Mouse (Mus musculus) neutrophil, adult 5-6 weeks (primary cell): ENCODE measurements around the gene Slc25a26. TPM values are rescaled to one million over a fixed set of nuclear protein-coding genes. Genes with fewer than 3 reads are reported as not detected.

Experiments
- ATAC-seq: fragments of 151-379, 151-347 bp; 2 replicates; pipeline ENCODE4 v1.8.0; 2017; ENCODE audit warnings: mild to moderate bottlenecking, moderate TSS enrichment; ENCODE audit not compliant: insufficient number of reproducible peaks, poor library complexity, low FRiP score, severe bottlenecking; ENCODE audit errors: extremely low read depth
- total RNA-seq: library from RNA; stranded (forward); fragments of 200-1000 nt; gene quantifications from 2 replicates; pipeline ENCODE4 v1.2.3, GENCODE M21; 2017

Slc25a26 gene
- total RNA-seq, 1 experiment from 2014 or later = 4.4 TPM

DNA sequence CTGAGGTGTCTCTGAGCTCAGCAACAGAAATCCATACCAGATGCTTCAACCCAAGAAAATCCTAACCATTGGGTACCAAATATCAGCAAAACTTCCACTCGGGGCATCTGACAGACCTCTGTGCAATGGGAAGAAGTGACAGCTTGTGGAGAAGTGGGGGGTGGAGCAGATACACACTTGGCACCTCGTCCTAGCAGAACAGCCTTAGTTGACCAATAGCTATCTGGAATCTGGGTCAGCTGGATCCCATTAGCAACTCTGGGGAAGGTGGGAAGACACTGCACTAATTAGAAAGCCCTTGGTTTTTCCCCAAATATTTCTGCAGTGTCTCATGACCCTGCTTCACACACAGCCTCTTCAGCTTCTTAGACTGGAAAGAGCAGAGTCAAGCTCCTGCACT lies 126.7 kb downstream of the Slc25a26 start:
- ATAC-seq = no peak

DNA sequence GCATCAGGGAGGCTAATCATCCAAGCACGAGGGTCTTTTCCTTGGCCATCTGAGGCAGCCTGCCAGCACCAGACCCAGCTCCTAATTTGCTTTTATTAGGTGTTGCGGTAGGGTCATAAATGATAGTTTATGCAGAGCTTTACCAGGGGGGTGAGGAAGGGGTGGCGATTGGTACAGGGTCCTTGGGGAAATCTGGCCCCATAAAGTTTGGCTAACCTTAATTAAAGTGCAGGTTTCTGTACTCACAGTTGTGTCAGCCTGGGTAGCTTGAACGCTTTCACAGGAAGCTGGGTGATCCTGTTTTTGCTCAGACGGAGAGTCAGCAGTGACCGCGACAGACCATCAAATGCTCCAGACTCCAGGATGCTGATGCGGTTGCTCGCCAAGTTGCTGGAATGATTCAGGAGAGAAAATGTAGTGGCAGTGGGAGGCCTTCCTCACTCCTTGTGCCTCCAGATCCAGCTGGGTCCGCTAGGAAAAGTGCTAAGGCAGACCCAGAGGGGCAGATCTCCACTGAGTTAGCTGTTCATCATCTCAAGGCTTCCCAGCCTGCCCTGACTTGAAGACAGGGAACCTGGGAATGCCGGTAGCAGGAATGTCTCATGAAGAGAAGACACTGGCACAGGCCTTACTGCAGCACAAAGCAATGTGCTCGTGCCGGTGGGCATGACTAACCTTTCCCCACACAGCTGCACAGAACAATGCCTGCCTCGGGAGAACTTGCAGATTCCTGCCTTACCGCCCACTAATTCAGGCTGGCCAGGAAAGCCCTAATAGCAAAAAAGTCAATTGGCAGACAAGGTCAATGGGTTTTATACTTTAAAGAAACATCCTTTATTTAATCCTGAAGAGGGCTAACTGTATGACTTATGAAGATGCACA lies 127.8 kb downstream of the Slc25a26 start:
- ATAC-seq = no peak

DNA sequence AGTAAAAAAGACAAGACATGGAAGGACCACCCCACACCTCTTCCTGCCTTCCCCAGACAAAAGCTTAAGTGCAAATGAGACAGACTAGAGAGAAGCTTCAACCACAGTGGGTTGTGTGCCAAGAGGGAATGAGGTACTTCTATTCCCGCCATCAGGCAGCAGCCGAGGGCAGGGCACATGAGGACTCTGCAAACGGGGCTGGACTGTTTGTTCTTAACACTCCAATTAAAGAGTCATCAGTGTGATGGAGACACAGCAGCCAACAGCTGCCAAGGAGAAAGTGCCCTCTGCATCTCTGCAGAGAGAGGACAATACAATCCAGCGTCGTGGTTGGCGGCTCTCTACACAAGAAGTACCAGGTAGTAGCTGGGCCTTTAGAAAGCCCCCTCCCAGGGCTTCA lies 128.7 kb downstream of the Slc25a26 start:
- ATAC-seq = no peak

DNA sequence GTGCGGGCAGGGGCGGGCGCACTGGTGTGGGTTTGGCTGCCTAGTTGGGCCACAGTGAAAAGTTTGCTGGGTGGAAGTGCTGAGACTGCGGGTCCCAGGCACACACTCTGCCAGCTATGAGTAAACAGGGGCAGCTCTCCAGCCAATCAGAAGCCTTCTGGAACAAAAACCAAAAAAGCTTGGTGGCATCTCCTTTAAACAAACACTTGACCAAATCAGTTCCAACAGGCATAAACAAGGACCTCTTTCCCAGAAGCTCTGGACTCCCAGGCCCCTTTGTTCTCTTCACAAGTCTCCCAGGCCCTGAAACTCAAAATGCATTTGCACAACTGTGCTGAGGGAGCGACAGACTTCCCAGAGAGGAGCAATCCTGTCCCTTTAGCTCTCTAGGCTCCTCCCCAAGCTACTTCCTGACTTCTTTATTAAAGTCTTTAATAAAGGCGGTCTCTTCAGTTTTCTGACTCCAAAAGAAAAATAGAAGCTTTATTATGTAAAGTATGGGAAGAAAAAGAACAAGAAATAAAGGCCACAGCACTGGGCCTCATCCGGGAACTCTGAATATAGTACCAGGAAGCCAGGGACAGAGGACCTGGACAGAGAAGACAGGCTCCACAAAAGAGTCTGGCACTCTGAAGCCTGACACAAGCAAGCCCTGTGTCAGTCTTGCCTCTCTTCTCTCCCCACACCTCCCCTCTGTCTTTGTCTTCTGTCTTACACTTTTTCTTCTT lies 131.1 kb downstream of the Slc25a26 start:
- ATAC-seq = no peak

DNA sequence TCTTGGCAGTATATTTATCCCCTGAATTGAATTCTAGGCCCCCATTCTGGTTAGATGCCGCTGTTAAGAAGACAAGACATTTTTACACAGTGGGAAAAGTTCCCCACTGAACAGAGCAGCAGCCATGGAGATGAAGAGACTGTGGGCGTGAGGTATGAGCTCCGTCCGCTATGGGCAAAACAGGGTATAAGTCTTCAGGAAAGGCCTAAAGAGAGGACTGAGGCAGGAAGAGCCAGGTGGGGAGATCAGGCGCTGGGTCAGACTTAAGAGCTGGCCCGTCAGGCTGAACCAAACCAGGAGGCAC lies 131.6 kb downstream of the Slc25a26 start:
- ATAC-seq = no peak

DNA sequence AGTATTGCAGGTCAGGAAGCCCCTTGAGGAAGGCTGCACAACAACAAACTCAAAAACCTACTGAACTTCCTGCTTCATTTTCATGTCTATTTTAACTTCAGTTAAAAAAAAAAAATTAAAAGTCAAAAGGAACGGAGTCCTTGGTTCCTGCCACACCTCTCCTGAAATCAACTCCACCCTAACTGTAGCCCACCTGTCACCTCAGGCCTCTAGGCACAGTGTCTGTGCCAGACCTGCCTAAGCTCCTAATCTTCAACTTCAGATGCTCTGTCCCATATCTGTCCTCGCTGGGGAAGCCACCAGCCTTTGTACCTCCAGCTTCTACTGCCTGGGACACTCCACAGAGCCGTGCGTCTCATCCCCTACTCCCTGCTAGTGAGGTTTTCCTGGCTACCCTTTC lies 134.1 kb downstream of the Slc25a26 start:
- no peak for ATAC-seq

DNA sequence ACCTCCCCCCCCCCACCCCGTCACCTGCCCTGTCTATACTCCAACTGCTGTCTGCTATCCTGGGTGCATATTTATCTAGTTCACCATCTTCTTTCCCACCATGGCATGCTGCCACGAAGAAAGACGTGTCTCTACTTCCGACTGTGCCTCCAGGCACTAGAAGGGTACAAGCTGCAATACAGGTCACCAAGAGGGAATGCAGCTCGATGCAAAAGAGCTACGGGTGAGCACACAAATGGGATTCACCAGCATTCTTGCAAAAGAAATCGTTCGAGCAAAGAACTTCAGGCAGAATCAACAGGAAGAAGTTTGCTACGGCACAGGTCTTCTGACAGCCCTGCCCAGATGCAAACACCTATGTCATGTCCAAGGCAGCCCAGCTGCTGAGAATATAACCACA lies 134.6 kb downstream of the Slc25a26 start:
- no peak for ATAC-seq

DNA sequence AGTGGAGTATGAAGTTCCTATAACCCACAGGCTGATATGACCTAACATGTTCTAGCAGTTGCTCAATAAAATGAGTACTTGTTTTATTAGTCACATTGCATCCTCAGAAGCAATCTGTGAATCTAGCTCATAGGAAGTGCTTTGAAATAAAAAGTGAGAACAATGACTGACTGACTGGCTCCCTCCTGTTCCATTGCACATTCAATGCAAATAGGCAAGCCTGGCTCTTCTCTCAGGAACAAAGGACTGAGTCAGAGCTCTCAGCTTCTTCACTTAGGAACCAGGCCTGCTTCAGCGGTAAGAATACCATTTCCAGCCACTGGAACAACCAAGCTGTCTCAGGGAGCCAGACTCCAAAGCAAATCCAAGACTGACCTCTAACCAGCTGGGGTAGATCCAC lies 135.2 kb downstream of the Slc25a26 start:
- no peak for ATAC-seq

DNA sequence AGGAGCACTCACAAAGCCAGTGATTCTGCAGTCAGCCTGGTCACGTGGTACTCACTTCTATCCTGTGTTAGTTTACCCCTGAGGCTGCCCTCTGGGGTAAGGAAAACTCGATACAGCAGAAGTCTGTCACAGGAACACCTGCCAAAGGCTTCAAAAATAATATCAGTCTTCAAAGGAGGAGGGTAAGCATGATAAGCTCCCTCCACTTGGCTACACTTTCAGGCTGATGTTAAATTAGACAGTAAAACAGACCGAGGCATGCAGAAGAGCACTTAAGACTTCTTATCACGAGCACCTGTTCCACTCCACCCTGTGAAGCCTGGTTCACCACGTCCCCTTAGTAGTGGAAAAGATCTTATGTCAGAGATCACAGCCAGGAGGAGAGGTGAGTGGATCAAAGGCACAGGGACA lies 136.9 kb downstream of the Slc25a26 start:
- no peak for ATAC-seq

DNA sequence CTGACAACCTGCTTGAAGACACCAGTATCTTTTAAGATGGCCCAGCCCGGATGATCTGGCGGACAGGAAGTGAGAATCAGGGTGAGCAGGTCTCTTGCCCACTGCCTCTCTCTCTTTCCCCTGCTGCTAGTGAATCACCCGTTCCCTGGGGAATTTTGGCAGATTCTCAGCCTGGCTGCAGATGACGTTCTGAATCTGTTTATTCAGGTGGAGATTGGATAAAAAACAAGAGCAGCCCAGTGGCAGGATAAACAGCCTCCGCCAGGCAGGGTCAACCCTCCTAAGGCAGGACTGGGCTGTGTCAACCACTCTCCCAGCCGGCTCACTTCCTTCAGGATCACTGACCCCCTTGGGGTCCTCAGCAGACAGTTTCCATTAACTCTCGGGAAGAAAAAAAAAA lies 140.2 kb downstream of the Slc25a26 start:
- ATAC-seq = no peak

DNA sequence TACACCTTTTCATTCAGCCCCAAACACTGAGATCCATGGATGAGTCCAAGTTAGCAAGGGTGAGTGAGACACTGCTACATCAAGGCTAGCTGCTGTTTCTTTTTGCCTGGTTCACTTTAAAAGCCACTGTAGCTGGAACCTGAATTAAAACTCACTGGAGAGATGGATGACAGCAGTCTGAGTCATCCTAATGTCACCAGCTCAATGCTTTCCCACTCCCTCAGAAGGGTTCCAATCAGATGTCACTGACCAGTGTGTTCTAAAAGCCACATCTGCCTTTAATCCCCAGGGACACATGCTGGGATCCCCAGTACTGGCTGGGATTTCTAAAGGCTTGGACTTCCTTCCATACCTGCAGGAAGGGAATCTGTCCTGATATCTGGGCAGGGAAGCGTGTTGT lies 141.9 kb downstream of the Slc25a26 start:
- ATAC-seq = no peak

DNA sequence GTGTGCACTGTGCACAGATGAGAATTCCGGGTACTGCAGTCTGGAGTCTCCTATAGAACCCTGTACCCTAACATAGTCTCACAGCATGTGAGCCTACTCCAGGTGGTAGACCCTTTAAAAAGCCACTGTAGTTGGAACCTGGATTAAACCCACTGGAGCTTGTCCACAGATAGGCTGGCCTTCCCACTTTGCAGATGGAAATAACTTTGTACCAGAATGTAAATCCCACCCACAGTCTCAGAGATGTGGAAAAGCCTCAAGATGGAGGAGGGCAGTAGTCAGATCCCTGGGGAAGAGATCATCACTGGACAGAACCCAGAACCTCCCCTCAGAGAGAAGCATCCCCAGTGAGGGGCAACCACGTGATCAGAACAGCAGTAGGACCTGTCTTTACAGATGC lies 143.9 kb downstream of the Slc25a26 start:
- ATAC-seq = no peak

DNA sequence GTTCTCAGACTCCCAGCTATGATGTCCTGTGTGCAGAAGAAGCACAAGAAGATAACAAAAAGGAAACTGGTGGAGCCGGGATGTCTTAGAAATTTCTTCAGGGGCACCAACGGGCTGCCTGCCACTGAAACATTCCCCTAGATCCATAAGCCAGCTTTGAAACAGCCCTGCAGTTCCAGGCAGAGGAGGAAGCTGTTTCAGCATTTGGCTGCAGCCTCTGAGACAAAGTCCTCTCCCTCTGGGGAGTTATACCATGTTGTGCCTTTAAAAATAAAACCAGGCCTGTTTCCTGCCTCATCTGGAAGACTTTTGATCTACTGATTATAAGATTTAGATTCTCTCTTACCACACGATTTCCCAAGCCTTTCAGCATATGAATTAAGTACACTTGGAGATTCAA lies 144.5 kb downstream of the Slc25a26 start:
- ATAC-seq = no peak

DNA sequence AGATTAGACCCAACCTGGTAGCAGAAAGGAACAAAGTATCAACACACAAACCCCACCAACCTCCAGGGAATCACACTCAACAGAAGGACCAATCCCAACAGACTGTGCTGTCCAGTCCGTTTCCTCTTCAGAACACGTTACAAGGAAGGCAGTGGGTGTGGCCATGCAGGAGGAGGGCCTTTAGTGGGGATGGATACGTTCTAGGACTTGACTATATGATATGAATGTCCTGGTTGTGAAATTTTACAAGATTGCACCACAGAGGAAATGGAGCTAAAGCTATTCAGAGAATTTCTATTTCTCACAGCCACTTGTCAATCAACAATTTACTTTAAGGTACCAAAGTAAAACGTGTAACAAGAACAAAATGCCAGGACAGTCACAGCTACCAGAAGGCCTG lies 145.6 kb downstream of the Slc25a26 start:
- no peak for ATAC-seq

DNA sequence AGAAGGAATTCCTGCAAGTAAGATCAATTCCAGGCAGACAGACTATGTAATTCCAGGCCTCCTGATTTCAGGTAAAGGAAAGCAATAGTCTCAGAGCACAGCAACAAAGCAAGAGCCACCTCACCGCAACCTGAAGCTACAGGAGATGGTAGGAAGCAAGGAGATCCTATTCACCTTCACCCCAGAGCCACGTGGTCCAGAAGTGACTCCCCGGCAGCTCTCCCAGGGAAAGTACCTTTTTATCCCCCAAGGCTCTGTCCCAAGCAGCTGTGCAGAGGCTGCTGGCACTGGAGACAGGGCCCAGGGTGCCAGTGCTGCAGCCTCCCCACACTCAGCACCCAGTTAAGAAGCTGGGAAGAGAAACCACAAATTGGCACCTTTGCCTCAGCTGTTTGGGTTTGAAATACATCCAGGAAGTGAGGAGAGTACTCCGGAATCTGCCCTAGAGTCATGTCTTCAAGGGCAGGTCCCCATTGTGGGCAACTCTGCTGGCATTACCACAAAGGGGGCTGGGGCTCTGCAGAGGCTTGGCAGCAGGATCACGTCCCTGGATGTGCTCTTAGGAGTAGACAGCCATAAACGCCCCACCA lies 146.2 kb downstream of the Slc25a26 start:
- ATAC-seq = no peak

DNA sequence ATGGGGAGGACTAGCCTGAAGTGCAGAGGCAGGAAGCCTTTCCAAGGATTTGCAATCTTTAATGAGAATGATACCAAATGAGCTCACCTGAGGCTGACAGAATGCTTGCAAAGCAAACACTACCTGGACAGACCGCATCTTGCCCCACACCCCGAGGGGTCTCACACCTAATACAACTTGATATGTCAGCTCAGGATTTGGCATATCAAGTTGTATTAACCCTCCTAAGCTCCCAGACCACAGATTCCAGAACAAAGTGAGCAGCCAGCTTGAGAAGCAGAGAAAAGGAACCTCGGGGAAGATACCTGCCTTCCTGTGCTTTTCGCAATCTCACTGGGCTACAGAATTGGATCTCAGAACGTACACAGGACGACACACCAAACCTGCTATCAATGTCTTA lies 146.8 kb downstream of the Slc25a26 start:
- ATAC-seq = no peak

DNA sequence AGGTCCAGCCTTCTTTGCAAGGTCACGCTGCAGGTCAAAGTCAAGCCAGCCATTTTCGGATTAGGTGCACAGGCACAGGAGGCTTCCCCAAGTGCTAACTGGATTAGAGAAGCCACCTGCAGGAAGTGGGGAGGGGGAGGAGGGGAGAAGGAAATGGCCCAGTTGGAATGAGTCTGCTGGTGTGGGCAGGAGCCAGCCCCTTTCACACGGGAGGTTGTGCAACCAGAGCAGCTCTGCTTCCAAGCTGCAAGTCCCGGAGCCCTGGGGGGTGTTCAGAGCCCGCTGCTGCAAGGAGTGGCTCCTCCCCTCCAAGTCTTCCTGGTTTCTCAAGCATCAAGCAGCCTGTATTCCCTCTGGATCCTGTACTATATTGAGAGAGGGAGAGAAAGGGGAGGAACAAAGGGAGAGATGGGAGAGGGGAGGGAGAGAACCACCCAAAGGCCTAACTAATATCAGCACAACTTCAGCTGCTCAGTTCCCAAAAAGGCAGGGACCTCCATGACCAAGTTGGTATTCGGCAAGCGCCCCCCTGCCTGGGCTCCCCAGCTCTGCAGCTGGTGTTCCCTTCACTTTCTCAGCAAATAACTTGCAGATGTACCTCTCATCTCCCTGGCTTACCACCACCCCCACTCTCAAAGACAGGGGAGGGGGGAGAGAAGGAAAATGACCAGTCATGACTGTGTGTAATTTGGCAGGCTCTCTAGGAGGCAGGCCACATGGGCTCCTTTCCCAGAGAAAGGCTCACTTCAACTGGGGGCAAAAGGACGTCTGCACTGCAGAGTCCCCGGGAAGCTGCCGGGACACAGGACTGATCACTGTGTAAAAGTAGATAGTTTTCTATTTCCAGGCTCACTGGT lies 147.7 kb downstream of the Slc25a26 start:
- no peak for ATAC-seq

DNA sequence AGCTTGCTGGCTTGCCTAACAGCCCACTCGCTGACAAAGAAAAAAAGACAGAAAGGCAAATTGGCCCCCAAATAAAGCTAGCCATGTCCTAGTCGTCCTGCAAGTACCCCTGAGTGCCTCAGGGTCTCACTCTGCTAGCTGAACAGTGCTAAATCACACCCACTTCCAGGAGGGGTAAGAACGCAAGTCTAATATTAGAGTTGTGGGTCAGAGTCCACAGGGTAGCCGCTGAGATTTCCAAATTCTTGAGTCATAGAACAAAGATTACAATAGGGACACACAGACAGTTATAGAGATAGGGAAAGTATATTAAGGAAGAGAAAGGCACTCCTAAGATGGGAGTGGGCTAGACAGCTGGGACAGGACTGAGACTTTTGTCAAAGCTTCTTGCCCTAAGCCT lies 148.4 kb downstream of the Slc25a26 start:
- ATAC-seq = no peak

DNA sequence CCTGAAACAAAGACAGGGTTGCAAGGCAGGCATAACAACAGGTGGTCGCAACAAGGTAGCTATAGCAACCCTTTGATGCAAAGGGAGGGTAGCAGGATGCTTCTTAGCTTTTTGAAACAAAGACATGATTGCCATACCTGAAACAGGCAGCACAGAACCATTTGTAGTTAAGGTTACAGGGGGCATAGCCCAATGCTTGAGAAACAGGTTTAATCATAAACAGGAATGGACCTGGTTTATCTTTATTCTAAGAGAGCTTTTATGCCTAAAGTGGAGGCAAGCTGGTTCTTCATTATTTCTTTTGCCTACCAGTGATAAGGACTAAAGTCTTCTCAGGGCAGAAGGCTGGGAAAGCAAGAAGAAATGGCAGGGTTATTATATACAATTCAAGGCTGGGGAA lies 149.5 kb downstream of the Slc25a26 start:
- ATAC-seq = no peak
